Comparison of ENCODE assay signal across 6 mouse cellular contexts in genomic region chr5:36139766-36140165, GRCm38 (mm10).
"Had no signal": no experiment of that assay in that cellular context is flagged by ENCODE, and none has a peak within 500 bp of the region (broad histone marks: within the 10 kb centered on the region; RNA-seq: fewer than 3 reads in every experiment).

No protein-coding gene starts in this region.

- DNase-seq: kidney, adult 18-20 months; kidney, postnatal 14 days; lung, adult 2 months; lung, postnatal 36 days; thymus, postnatal 4 days had no signal

- ATAC-seq: lung, postnatal 0 days had no signal
